Mouse (Mus musculus) kidney, adult 2 months (tissue): ENCODE results near the gene Folr2.

ENCODE experiments used
- CTCF ChIP-seq: fragments of 200-500 bp; conservative IDR thresholded peaks from 2 replicates; pipeline ENCODE4 v1.5.1; 2011; ENCODE audit warnings: low read depth, mild to moderate bottlenecking, control low read depth, low read length, moderate library complexity, mixed read lengths; ENCODE audit not compliant: insufficient read depth, insufficient read length
- POLR2A ChIP-seq: fragments of 200-500 bp; IDR thresholded peaks from one replicate; pipeline ENCODE4 v1.6.1; 2011; ENCODE audit warnings: low read depth, low read length, control low read depth

GRCm38 (mm10) chr7:101852846-101853245 lies 4.1 kb downstream of the Folr2 start:
- TF ChIP-seq POLR2A = no peak
- TF ChIP-seq CTCF = no peak
